Mouse (Mus musculus): ENCODE results near the gene Rhot1. TPM values are rescaled to one million over a fixed set of nuclear protein-coding genes. Genes with fewer than 3 reads are reported as not detected.

Gene Rhot1
- polyA plus RNA-seq, 1 experiment = 24.9 TPM

- Histone ChIP-seq H3K79me2 (ENCODE audit: control insufficient read depth, insufficient read depth) (no peaks in the 10 kb centered on the region), H3K27me3 (ENCODE audit: control insufficient read depth, insufficient read depth, insufficient read length) (no peaks in the 10 kb centered on the region), H3ac (ENCODE audit: control insufficient read depth, insufficient read length) (no peak overlapping the region), H3K4me2 (ENCODE audit: low read depth) (no peak overlapping the region), H3K4me3 (no peak overlapping the region), H3K36me3 (ENCODE audit: control insufficient read depth, insufficient read depth) (peaks cover 7% of the 10 kb centered on the region)
- TF ChIP-seq POLR2AphosphoS2 (IDR thresholded peaks at IDR 0.05; ENCODE audit: insufficient read length, low read depth) (no peak), SRF (IDR thresholded peaks at IDR 0.05; ENCODE audit: control insufficient read depth, insufficient read length, low read depth) (no peak), CEBPB (IDR thresholded peaks at IDR 0.05; ENCODE audit: insufficient read depth, poor library complexity, severe bottlenecking) (no peak), MAX (IDR thresholded peaks at IDR 0.05; ENCODE audit: low read depth) (no peak), E2F4 (IDR thresholded peaks at IDR 0.05; ENCODE audit: insufficient read depth) (no peak), MYOG (IDR thresholded peaks at IDR 0.05; ENCODE audit: control insufficient read depth in 1 of 3, insufficient read depth in 1 of 3, insufficient read length in 2 of 3, low read depth in 2 of 3) (no peak), MYOD1 (IDR thresholded peaks at IDR 0.05; ENCODE audit: control insufficient read depth in 1 of 3, insufficient read length in 2 of 3, low read depth in 2 of 3) (no peak), POLR2A (IDR thresholded peaks at IDR 0.05; ENCODE audit: insufficient read length, low read depth) (no peak), TCF12 (IDR thresholded peaks at IDR 0.05; ENCODE audit: insufficient read depth, poor library complexity, severe bottlenecking) (no peak)
Observed at GRCm38 (mm10) chr11:80196351-80196750, 12.5 kb upstream of the Rhot1 start.

- TF ChIP-seq POLR2A (IDR thresholded peaks at IDR 0.05; ENCODE audit: insufficient read length, low read depth) (no peak), POLR2AphosphoS2 (IDR thresholded peaks at IDR 0.05; ENCODE audit: insufficient read length, low read depth) (no peak), SRF (IDR thresholded peaks at IDR 0.05; ENCODE audit: control insufficient read depth, insufficient read length, low read depth) (no peak), MAX (IDR thresholded peaks at IDR 0.05; ENCODE audit: low read depth) (no peak), REST (IDR thresholded peaks at IDR 0.05; ENCODE audit: insufficient read depth, insufficient read length) (no peak), MYOG (IDR thresholded peaks at IDR 0.05; ENCODE audit: control insufficient read depth in 1 of 3, insufficient read depth in 1 of 3, insufficient read length in 2 of 3, low read depth in 2 of 3) (no peak), TCF12 (IDR thresholded peaks at IDR 0.05; ENCODE audit: insufficient read depth, poor library complexity, severe bottlenecking) (no peak), USF1 (IDR thresholded peaks at IDR 0.05; ENCODE audit: low read depth) (no peak), E2F4 (IDR thresholded peaks at IDR 0.05; ENCODE audit: insufficient read depth) (no peak), CEBPB (IDR thresholded peaks at IDR 0.05; ENCODE audit: insufficient read depth, poor library complexity, severe bottlenecking) (no peak), MYOD1 (IDR thresholded peaks at IDR 0.05; ENCODE audit: control insufficient read depth in 1 of 3, insufficient read length in 2 of 3, low read depth in 2 of 3) (no peak), TCF3 (IDR thresholded peaks at IDR 0.05; ENCODE audit: insufficient read length, low read depth) (no peak)
- Histone ChIP-seq H3K4me3 (no peak overlapping the region), H3K36me3 (ENCODE audit: control insufficient read depth, insufficient read depth) (peaks cover 6% of the 10 kb centered on the region), H3ac (ENCODE audit: control insufficient read depth, insufficient read length) (no peak overlapping the region), H3K4me2 (ENCODE audit: low read depth) (no peak overlapping the region), H3K79me2 (ENCODE audit: control insufficient read depth, insufficient read depth) (no peaks in the 10 kb centered on the region), H3K27me3 (ENCODE audit: control insufficient read depth, insufficient read depth, insufficient read length) (no peaks in the 10 kb centered on the region)
Observed at GRCm38 (mm10) chr11:80199316-80199715, 9.5 kb upstream of the Rhot1 start.

GRCm38 (mm10) chr11:80199773-80200172 lies 9.0 kb upstream of the Rhot1 start:
- Histone ChIP-seq H3K4me2 (ENCODE audit: low read depth) (no peak overlapping the region), H3K27me3 (ENCODE audit: control insufficient read depth, insufficient read depth, insufficient read length) (no peaks in the 10 kb centered on the region)

DNA sequence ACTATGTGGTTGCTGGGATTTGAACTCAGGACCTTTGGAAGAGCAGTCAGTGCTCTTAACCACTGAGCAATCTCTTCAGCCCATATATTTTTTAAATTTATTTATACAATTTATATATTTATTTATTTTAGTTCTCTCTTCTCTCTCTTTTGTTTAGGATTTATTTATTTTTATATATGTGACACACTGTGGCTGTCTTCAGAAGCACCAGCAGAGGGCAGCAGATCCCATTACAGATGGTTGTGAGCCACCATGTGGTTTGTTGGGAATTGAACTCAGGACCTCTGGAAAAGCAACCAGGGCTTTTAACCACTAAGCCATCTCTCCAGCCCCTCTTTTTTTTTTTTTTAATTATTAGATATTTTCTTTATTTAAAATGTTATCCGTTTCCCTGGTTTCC lies 8.5 kb upstream of the Rhot1 start:
- no peak for TF ChIP-seq MAX (IDR thresholded peaks at IDR 0.05; ENCODE audit: low read depth)
- TF ChIP-seq POLR2A (IDR thresholded peaks at IDR 0.05; ENCODE audit: insufficient read length, low read depth) = no peak
- no peak for TF ChIP-seq TCF12 (IDR thresholded peaks at IDR 0.05; ENCODE audit: insufficient read depth, poor library complexity, severe bottlenecking)
- no peak for TF ChIP-seq REST (IDR thresholded peaks at IDR 0.05; ENCODE audit: insufficient read depth, insufficient read length)
- TF ChIP-seq SRF (IDR thresholded peaks at IDR 0.05; ENCODE audit: control insufficient read depth, insufficient read length, low read depth) = no peak
- TF ChIP-seq MYOD1 (IDR thresholded peaks at IDR 0.05; ENCODE audit: control insufficient read depth in 1 of 3, insufficient read length in 2 of 3, low read depth in 2 of 3) = no peak
- TF ChIP-seq E2F4 (IDR thresholded peaks at IDR 0.05; ENCODE audit: insufficient read depth) = no peak
- no peak for TF ChIP-seq CEBPB (IDR thresholded peaks at IDR 0.05; ENCODE audit: insufficient read depth, poor library complexity, severe bottlenecking)
- no peak for TF ChIP-seq POLR2AphosphoS2 (IDR thresholded peaks at IDR 0.05; ENCODE audit: insufficient read length, low read depth)
- no peak for TF ChIP-seq USF1 (IDR thresholded peaks at IDR 0.05; ENCODE audit: low read depth)
- TF ChIP-seq MYOG (IDR thresholded peaks at IDR 0.05; ENCODE audit: control insufficient read depth in 1 of 3, insufficient read depth in 1 of 3, insufficient read length in 2 of 3, low read depth in 2 of 3) = no peak
- TF ChIP-seq TCF3 (IDR thresholded peaks at IDR 0.05; ENCODE audit: insufficient read length, low read depth) = no peak
- no peaks in the 10 kb centered on the region for H3K27me3 ChIP-seq (ENCODE audit: control insufficient read depth, insufficient read depth, insufficient read length)
- H3ac ChIP-seq (ENCODE audit: control insufficient read depth, insufficient read length) = no peak overlapping the region
- H3K79me2 ChIP-seq (ENCODE audit: control insufficient read depth, insufficient read depth) = no peaks in the 10 kb centered on the region
- no peaks in the 10 kb centered on the region for H3K36me3 ChIP-seq (ENCODE audit: control insufficient read depth, insufficient read depth)
- no peak overlapping the region for H3K4me2 ChIP-seq (ENCODE audit: low read depth)
- no peak overlapping the region for H3K4me3 ChIP-seq

More at GRCm38 (mm10) chr11:80199773-80200172, 9.0 kb upstream of the Rhot1 start:
- H3ac ChIP-seq (ENCODE audit: control insufficient read depth, insufficient read length) = no peak overlapping the region
- no peak for TF ChIP-seq SRF (IDR thresholded peaks at IDR 0.05; ENCODE audit: control insufficient read depth, insufficient read length, low read depth)
- TF ChIP-seq POLR2AphosphoS2 (IDR thresholded peaks at IDR 0.05; ENCODE audit: insufficient read length, low read depth) = no peak
- TF ChIP-seq MYOG (IDR thresholded peaks at IDR 0.05; ENCODE audit: control insufficient read depth in 1 of 3, insufficient read depth in 1 of 3, insufficient read length in 2 of 3, low read depth in 2 of 3) = no peak
- no peak for TF ChIP-seq MAX (IDR thresholded peaks at IDR 0.05; ENCODE audit: low read depth)
- TF ChIP-seq USF1 (IDR thresholded peaks at IDR 0.05; ENCODE audit: low read depth) = no peak
- TF ChIP-seq TCF3 (IDR thresholded peaks at IDR 0.05; ENCODE audit: insufficient read length, low read depth) = no peak
- no peak for TF ChIP-seq POLR2A (IDR thresholded peaks at IDR 0.05; ENCODE audit: insufficient read length, low read depth)
- no peak for TF ChIP-seq REST (IDR thresholded peaks at IDR 0.05; ENCODE audit: insufficient read depth, insufficient read length)
- TF ChIP-seq CEBPB (IDR thresholded peaks at IDR 0.05; ENCODE audit: insufficient read depth, poor library complexity, severe bottlenecking) = no peak
- TF ChIP-seq MYOD1 (IDR thresholded peaks at IDR 0.05; ENCODE audit: control insufficient read depth in 1 of 3, insufficient read length in 2 of 3, low read depth in 2 of 3) = no peak
- no peak for TF ChIP-seq TCF12 (IDR thresholded peaks at IDR 0.05; ENCODE audit: insufficient read depth, poor library complexity, severe bottlenecking)
- TF ChIP-seq E2F4 (IDR thresholded peaks at IDR 0.05; ENCODE audit: insufficient read depth) = no peak
- no peaks in the 10 kb centered on the region for H3K79me2 ChIP-seq (ENCODE audit: control insufficient read depth, insufficient read depth)
- no peak overlapping the region for H3K4me3 ChIP-seq
- H3K36me3 ChIP-seq (ENCODE audit: control insufficient read depth, insufficient read depth) = peaks cover 2% of the 10 kb centered on the region

Data from myocyte (in vitro differentiated cells).